Mouse (Mus musculus): ENCODE data around the gene Ninj2. TPM values are rescaled to one million over a fixed set of nuclear protein-coding genes. Genes with fewer than 3 reads are reported as not detected.
"Not testable (repeated sequence)": the region's sequence is repeated elsewhere in the genome, so short reads cannot be mapped to it uniquely, and the experiment has no call there.

Gene Ninj2
- polyA plus RNA-seq, 1 experiment from 2014 or later: not detected

- H3K4me2 ChIP-seq (replicated peaks; ENCODE audit: low read depth): no peak overlapping the region
These were observed 11.6 kb upstream of the Ninj2 start for GRCm38 (mm10) chr6:120081516-120081915.

DNA sequence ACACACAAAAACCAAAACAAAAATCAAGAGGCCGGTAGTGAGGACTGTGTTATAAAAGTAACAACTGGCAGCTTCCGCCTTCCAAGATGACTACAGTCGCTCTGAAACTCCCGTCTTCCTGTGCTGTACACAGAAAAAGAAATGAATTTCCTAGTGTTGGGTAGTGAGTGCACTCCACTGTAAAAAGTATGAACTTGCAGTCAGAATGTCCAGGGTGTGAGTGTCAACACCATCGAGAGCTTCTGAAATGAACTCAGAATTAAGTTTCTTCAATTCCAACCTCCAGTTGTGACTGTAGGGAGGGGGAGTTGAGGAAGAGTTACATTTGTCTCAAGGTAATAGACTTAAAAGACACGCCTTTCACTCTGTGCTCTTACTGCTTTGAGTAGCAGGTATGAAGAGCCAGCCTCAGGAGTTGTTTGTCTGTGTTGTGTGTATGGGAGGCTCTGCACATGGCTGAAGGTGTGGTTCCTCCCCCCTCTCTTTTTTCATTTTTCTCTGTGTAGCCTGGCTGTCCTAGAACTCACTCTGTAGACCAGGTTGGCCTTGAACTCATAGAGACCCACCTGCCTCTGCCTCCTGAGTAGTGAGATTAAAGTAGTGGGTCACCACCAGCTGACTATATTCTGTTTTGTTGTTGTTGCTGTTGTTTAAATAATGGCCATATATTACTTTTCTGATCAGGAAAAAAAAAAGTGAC, 10.7 kb upstream of the Ninj2 start:
- H3K9ac ChIP-seq (ENCODE audit: low read depth, low read length): no peak overlapping the region
- ATAC-seq: no peak
- TF ChIP-seq CTCF (IDR thresholded peaks at IDR 0.05; ENCODE audit: low read depth): no peak
- 89% methylated on average over 6 of the region's 6 CpGs for WGBS
- no peaks in the 10 kb centered on the region for H3K36me3 ChIP-seq (ENCODE audit: control insufficient read depth, insufficient read depth)
- no peak overlapping the region for H3K4me2 ChIP-seq (replicated peaks; ENCODE audit: low read depth)
- H3K27ac ChIP-seq (ENCODE audit: low read depth, low read length): no peak overlapping the region
- no peaks in the 10 kb centered on the region for H3K9me3 ChIP-seq (ENCODE audit: control insufficient read depth)
- no peaks in the 10 kb centered on the region for H3K27me3 ChIP-seq (replicated peaks; ENCODE audit: control insufficient read depth, insufficient read depth, low read length)
- H3K4me1 ChIP-seq (replicated peaks; ENCODE audit: control insufficient read depth, insufficient read depth, low read length): no peaks in the 10 kb centered on the region
- no peak overlapping the region for H3K4me3 ChIP-seq (ENCODE audit: low read depth, low read length)

More at GRCm38 (mm10) chr6:120081516-120081915, 11.6 kb upstream of the Ninj2 start:
- Histone ChIP-seq H3K27me3 (replicated peaks; ENCODE audit: control insufficient read depth, insufficient read depth, low read length) (no peaks in the 10 kb centered on the region), H3K4me1 (replicated peaks; ENCODE audit: control insufficient read depth, insufficient read depth, low read length) (no peaks in the 10 kb centered on the region), H3K36me3 (ENCODE audit: control insufficient read depth, insufficient read depth) (no peaks in the 10 kb centered on the region), H3K9me3 (ENCODE audit: control insufficient read depth) (no peaks in the 10 kb centered on the region), H3K27ac (ENCODE audit: low read depth, low read length) (no peak overlapping the region), H3K9ac (ENCODE audit: low read depth, low read length) (no peak overlapping the region), H3K4me3 (ENCODE audit: low read depth, low read length) (no peak overlapping the region)
- TF ChIP-seq CTCF (IDR thresholded peaks at IDR 0.05; ENCODE audit: low read depth): no peak
- WGBS: 78% methylated on average over 4 of the region's 4 CpGs
- no peak for ATAC-seq

GRCm38 (mm10) chr6:120082951-120083411, 10.2 kb upstream of the Ninj2 start:
- 82% methylated on average over 8 of the region's 8 CpGs for WGBS
- H3K36me3 ChIP-seq (ENCODE audit: control insufficient read depth, insufficient read depth): no peaks in the 10 kb centered on the region
- H3K4me1 ChIP-seq (replicated peaks; ENCODE audit: control insufficient read depth, insufficient read depth, low read length): no peaks in the 10 kb centered on the region
- no peaks in the 10 kb centered on the region for H3K9me3 ChIP-seq (ENCODE audit: control insufficient read depth)
- H3K9ac ChIP-seq (ENCODE audit: low read depth, low read length): no peak overlapping the region
- no peak for ATAC-seq
- no peak overlapping the region for H3K27ac ChIP-seq (ENCODE audit: low read depth, low read length)
- no peaks in the 10 kb centered on the region for H3K27me3 ChIP-seq (replicated peaks; ENCODE audit: control insufficient read depth, insufficient read depth, low read length)
- no peak for TF ChIP-seq CTCF (IDR thresholded peaks at IDR 0.05; ENCODE audit: low read depth)
- no peak overlapping the region for H3K4me3 ChIP-seq (ENCODE audit: low read depth, low read length)
- no peak overlapping the region for H3K4me2 ChIP-seq (replicated peaks; ENCODE audit: low read depth)

DNA sequence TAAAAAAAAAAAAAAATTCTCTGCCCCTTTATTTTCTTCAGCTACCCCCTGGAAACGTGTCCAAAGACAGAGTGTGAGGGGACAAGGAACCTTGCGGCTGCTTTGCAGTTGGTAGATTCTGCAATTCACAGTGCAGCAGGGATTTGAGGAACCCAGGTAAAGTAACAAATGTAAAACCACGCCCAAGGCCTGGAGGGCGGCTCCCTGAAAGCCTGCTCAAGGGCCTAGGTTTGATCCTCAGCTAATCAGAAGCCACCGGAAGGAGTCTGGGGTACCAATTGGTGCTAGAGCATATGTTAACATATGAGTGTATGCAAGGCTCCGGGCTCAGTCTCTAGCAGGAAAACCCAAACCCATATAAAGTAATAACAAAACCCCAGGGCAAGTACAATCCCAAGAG, 9.7 kb upstream of the Ninj2 start:
- Histone ChIP-seq H3K27me3 (replicated peaks; ENCODE audit: control insufficient read depth, insufficient read depth, low read length) (no peaks in the 10 kb centered on the region), H3K4me1 (replicated peaks; ENCODE audit: control insufficient read depth, insufficient read depth, low read length) (no peaks in the 10 kb centered on the region), H3K4me3 (ENCODE audit: low read depth, low read length) (no peak overlapping the region), H3K36me3 (ENCODE audit: control insufficient read depth, insufficient read depth) (no peaks in the 10 kb centered on the region), H3K4me2 (replicated peaks; ENCODE audit: low read depth) (no peak overlapping the region), H3K9me3 (ENCODE audit: control insufficient read depth) (no peaks in the 10 kb centered on the region), H3K9ac (ENCODE audit: low read depth, low read length) (no peak overlapping the region), H3K27ac (ENCODE audit: low read depth, low read length) (no peak overlapping the region)
- 73% methylated on average over 6 of the region's 6 CpGs for WGBS
- no peak for ATAC-seq
- no peak for TF ChIP-seq CTCF (IDR thresholded peaks at IDR 0.05; ENCODE audit: low read depth)

DNA sequence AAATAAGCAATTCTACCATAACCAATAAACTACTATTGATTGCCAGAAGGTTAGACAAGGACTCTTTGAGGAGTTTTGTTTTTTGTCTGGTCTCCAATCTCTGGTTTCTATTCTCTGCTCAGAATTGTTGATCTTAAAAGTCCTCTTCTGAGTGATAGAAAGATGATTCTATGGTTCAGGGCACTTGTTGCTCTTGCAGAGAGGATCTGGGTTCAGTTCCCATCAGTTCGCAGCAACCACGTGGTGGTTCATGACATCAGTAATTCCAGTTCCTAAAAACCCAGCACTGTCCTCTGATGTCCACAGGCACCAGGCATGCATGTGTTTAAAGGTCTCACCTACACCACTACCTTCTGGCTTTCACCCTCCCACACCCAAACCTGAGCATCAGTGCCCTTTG, 8.2 kb upstream of the Ninj2 start:
- Histone ChIP-seq H3K27ac (ENCODE audit: low read depth, low read length) (no peak overlapping the region), H3K4me2 (replicated peaks; ENCODE audit: low read depth) (no peak overlapping the region), H3K9ac (ENCODE audit: low read depth, low read length) (no peak overlapping the region), H3K36me3 (ENCODE audit: control insufficient read depth, insufficient read depth) (no peaks in the 10 kb centered on the region), H3K4me1 (replicated peaks; ENCODE audit: control insufficient read depth, insufficient read depth, low read length) (no peaks in the 10 kb centered on the region), H3K9me3 (ENCODE audit: control insufficient read depth) (no peaks in the 10 kb centered on the region), H3K27me3 (replicated peaks; ENCODE audit: control insufficient read depth, insufficient read depth, low read length) (no peaks in the 10 kb centered on the region), H3K4me3 (ENCODE audit: low read depth, low read length) (no peak overlapping the region)
- no peak for TF ChIP-seq CTCF (IDR thresholded peaks at IDR 0.05; ENCODE audit: low read depth)
- 94% methylated on average over 2 of the region's 2 CpGs for WGBS
- no peak for ATAC-seq

DNA sequence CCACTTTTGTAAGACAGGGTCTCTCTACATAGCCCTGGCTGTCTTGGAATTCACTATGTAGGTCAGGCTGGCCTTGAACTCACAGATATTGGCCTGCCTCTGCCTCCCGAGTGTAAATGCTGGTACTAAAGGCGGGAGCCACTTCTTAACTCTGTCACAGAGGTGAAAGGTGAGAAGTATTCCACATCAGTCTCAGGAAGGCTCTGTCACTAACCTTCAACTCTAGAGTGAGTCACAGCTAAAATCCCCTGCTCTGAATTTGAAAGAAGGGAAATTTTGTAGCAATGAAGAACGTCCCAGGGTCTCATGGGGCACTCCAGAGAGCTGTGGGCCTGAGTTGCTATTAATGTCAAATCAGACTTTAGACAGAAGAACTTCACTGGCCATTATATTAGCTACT, 7.3 kb upstream of the Ninj2 start:
- no peaks in the 10 kb centered on the region for H3K4me1 ChIP-seq (replicated peaks; ENCODE audit: control insufficient read depth, insufficient read depth, low read length)
- ATAC-seq: no peak
- WGBS: 83% methylated on average over 3 of the region's 3 CpGs
- no peak overlapping the region for H3K4me2 ChIP-seq (replicated peaks; ENCODE audit: low read depth)
- no peak overlapping the region for H3K9ac ChIP-seq (ENCODE audit: low read depth, low read length)
- TF ChIP-seq CTCF (IDR thresholded peaks at IDR 0.05; ENCODE audit: low read depth): no peak
- no peak overlapping the region for H3K4me3 ChIP-seq (ENCODE audit: low read depth, low read length)
- no peak overlapping the region for H3K27ac ChIP-seq (ENCODE audit: low read depth, low read length)
- H3K36me3 ChIP-seq (ENCODE audit: control insufficient read depth, insufficient read depth): no peaks in the 10 kb centered on the region
- no peaks in the 10 kb centered on the region for H3K9me3 ChIP-seq (ENCODE audit: control insufficient read depth)
- H3K27me3 ChIP-seq (replicated peaks; ENCODE audit: control insufficient read depth, insufficient read depth, low read length): no peaks in the 10 kb centered on the region

- 94% methylated on average over 6 of the region's 8 CpGs for WGBS
- ATAC-seq; H3K4me2 ChIP-seq (replicated peaks; ENCODE audit: low read depth); H3K9ac ChIP-seq (ENCODE audit: low read depth, low read length); H3K4me3 ChIP-seq (ENCODE audit: low read depth, low read length); H3K27ac ChIP-seq (ENCODE audit: low read depth, low read length); H3K36me3 ChIP-seq (ENCODE audit: control insufficient read depth, insufficient read depth); H3K27me3 ChIP-seq (replicated peaks; ENCODE audit: control insufficient read depth, insufficient read depth, low read length); H3K9me3 ChIP-seq (ENCODE audit: control insufficient read depth); H3K4me1 ChIP-seq (replicated peaks; ENCODE audit: control insufficient read depth, insufficient read depth, low read length): not testable (repeated sequence)
These were observed 6.1 kb upstream of the Ninj2 start for GRCm38 (mm10) chr6:120087041-120087440.

Measured in intestine, postnatal 0 days (tissue).